Mouse (Mus musculus): ENCODE measurements around the gene Zmiz1. TPM values are rescaled to one million over a fixed set of nuclear protein-coding genes. Genes with fewer than 3 reads are reported as not detected.

Zmiz1 gene
- polyA plus RNA-seq, 1 experiment from 2014 or later, result 12.4 TPM

DNA sequence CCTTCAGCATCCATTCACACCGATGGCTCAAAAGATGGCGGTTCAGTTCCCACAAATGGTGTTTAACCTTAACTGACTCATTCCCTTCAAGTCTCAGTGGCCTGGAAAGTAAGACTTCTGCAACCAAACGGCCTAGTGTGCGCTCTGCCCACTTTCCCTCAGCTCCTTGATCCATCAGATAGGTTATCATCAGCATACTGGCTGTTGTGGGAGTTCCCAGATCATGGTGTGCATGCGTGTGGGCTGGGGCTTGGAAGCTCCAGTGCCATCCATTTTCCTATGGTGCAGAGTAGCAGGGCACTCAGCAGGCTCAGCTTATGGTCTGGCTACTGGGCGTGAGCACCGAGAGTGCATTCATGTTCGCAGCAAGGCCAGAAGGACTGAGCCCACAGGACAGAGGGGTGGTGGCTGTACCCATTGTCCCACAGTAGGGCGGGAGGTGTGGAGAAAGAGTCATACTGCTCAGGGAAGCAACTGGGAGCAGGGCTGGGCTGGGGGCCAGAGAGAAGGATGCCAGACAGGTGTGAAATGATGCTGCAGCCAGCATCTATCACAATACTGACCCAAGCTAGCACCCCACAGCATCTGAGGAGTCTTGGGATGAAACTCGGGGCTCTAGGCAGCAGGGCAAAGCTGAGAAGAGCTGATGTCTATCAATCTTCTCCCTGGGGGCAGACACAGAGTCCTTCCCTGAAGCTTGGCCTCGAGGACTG is 33.7 kb downstream of the Zmiz1 start:
- WGBS, result 81% methylated on average over 11 of the region's 11 CpGs
- H3K4me3 ChIP-seq (ENCODE audit: low read depth, low read length), result no peak overlapping the region
- no peak overlapping the region for H3K9ac ChIP-seq (ENCODE audit: low read depth, low read length)
- H3K27me3 ChIP-seq (replicated peaks; ENCODE audit: control insufficient read depth, insufficient read depth, low read length), result no peaks in the 10 kb centered on the region
- peaks cover 40% of the 10 kb centered on the region for H3K4me1 ChIP-seq (replicated peaks; ENCODE audit: control insufficient read depth, insufficient read depth, low read length)
- H3K36me3 ChIP-seq (ENCODE audit: control insufficient read depth, insufficient read depth), result no peaks in the 10 kb centered on the region
- H3K9me3 ChIP-seq (ENCODE audit: control insufficient read depth), result no peaks in the 10 kb centered on the region
- H3K27ac ChIP-seq (ENCODE audit: low read depth, low read length), result no peak overlapping the region
- no peak for TF ChIP-seq CTCF (IDR thresholded peaks at IDR 0.05; ENCODE audit: low read depth)
- no peak for ATAC-seq
- no peak overlapping the region for H3K4me2 ChIP-seq (replicated peaks; ENCODE audit: low read depth)

DNA sequence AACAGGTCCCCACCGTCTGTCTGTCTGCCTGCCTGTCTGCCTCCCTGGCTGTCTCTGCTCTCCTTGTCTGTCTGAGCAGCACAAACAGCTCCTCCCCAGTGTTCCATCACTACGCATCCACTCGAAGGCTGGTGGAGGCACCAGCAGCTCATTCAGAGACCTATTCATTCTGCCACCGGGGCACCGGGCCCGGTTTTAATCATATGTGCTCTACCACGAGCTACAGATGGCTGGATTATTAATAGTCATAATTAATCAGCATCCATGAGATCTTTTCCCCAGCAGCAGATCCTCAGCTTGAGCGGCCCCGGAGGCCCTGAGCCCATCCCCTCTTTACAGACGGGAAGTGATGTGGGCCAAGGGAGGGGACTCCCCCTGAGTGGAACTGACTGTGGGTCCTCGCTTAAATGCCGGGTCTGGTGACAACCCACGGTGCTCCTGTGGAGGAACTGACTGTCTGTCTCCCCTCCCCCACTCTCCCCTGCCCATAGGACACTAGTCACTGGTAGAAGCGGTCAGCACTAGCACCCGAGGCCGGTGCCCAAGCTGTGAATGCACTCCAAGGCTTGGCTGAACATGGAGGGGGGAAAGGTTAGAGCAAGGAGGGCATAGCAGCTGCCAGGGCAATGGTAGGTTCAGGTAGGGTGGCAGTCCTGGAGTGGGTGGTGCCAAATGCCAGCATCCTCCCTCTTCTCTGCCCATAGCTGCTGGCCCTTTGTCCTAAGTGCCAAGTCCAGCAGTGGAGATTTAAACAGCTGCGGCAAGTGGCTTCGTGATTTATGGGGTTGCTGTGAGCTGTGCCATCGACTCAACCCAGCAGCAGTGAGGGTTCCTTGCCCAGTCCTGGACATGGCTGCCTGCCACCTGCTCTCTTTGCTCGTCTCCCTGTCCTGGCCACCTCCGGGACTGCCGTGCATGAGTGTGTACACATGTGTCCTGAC is 34.6 kb downstream of the Zmiz1 start:
- Histone ChIP-seq H3K4me3 (ENCODE audit: low read depth, low read length) (no peak overlapping the region), H3K9ac (ENCODE audit: low read depth, low read length) (no peak overlapping the region), H3K27me3 (replicated peaks; ENCODE audit: control insufficient read depth, insufficient read depth, low read length) (no peaks in the 10 kb centered on the region), H3K27ac (ENCODE audit: low read depth, low read length) (no peak overlapping the region), H3K4me1 (replicated peaks; ENCODE audit: control insufficient read depth, insufficient read depth, low read length) (peaks cover 36% of the 10 kb centered on the region), H3K4me2 (replicated peaks; ENCODE audit: low read depth) (no peak overlapping the region), H3K36me3 (ENCODE audit: control insufficient read depth, insufficient read depth) (no peaks in the 10 kb centered on the region), H3K9me3 (ENCODE audit: control insufficient read depth) (no peaks in the 10 kb centered on the region)
- no peak for ATAC-seq
- no peak for TF ChIP-seq CTCF (IDR thresholded peaks at IDR 0.05; ENCODE audit: low read depth)
- 58% methylated on average over 22 of the region's 22 CpGs for WGBS

DNA sequence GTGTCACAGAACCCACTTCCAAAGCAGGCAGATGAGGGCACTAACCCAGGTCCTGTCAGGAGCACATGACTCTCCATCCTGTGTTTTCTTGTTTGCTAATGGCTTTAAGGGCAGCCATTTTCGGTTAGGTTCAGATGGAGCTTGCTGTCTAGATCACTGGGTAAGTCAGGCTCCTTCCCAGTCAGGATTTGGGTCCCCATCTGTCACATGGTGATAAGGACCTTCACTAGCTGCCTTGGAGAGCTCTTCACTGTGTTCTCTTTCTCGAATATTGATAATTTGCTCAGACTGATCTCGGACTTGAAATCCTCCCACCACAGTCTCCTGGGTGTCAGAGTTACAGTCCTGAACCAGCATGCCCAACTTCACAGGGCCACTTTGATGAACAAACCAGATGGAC is 35.8 kb downstream of the Zmiz1 start:
- no peak for ATAC-seq
- TF ChIP-seq CTCF (IDR thresholded peaks at IDR 0.05; ENCODE audit: low read depth), result no peak
- Histone ChIP-seq H3K27ac (ENCODE audit: low read depth, low read length) (no peak overlapping the region), H3K4me1 (replicated peaks; ENCODE audit: control insufficient read depth, insufficient read depth, low read length) (peaks cover 33% of the 10 kb centered on the region), H3K36me3 (ENCODE audit: control insufficient read depth, insufficient read depth) (no peaks in the 10 kb centered on the region; the same call in 1 of the 2 replicates), H3K4me3 (ENCODE audit: low read depth, low read length) (no peak overlapping the region), H3K4me2 (replicated peaks; ENCODE audit: low read depth) (no peak overlapping the region), H3K9ac (ENCODE audit: low read depth, low read length) (no peak overlapping the region), H3K27me3 (replicated peaks; ENCODE audit: control insufficient read depth, insufficient read depth, low read length) (no peaks in the 10 kb centered on the region), H3K9me3 (ENCODE audit: control insufficient read depth) (no peaks in the 10 kb centered on the region)
- WGBS, result 61% methylated on average over 3 of the region's 3 CpGs

DNA sequence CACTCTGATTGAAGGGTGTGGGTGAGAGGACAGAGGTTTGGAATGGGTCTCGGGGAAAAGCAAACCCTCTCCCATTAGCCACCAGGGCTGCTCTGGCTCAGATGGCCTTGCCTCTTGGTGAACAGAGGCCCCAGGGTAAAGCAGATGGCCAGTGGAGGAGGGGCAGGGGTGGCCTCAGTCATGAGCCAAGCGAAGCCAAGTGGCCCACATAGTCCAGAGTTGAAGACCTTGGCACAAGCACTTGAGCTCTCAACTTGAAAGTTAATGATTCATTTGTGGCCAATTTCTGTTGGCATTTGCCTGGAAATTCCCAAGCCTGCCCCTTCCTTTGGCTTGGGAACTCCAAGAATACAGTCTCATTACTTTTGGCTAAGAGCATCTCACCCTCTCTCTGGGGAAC is 37.1 kb downstream of the Zmiz1 start:
- H3K9ac ChIP-seq (ENCODE audit: low read depth, low read length), result no peak overlapping the region
- H3K9me3 ChIP-seq (ENCODE audit: control insufficient read depth), result no peaks in the 10 kb centered on the region
- 0 out of 2 replicates have a peak overlapping the region, but pooled peaks have one; percentile 1 for H3K4me2 ChIP-seq (replicated peaks; ENCODE audit: low read depth)
- ATAC-seq, result no peak
- no peaks in the 10 kb centered on the region for H3K27me3 ChIP-seq (replicated peaks; ENCODE audit: control insufficient read depth, insufficient read depth, low read length)
- H3K27ac ChIP-seq (ENCODE audit: low read depth, low read length), result no peak overlapping the region
- H3K36me3 ChIP-seq (ENCODE audit: control insufficient read depth, insufficient read depth), result no peaks in the 10 kb centered on the region; the same call in 1 of the 2 replicates
- H3K4me3 ChIP-seq (ENCODE audit: low read depth, low read length), result no peak overlapping the region
- 59% methylated on average over 2 of the region's 2 CpGs for WGBS
- no peak for TF ChIP-seq CTCF (IDR thresholded peaks at IDR 0.05; ENCODE audit: low read depth)
- H3K4me1 ChIP-seq (replicated peaks; ENCODE audit: control insufficient read depth, insufficient read depth, low read length), result peaks cover 32% of the 10 kb centered on the region

DNA sequence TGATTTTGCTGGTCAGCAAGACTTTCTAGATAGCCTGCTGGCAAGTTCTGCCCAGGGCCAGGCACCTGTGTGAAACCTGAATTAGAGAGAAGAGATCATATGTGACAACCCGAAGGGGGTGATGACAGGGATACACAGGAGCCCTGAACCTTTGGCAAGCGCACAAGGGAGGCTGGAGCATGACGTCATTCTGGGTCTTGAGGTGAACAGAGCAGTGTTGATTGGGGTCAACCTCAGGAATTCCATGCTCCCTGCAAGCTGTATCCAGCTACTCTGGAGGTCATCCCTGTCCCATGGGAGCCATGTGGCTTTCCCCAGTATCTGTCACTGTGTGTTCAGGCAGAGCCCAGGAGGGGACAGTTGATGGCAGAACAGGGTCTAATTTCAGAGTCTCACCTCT is 38.0 kb downstream of the Zmiz1 start:
- Histone ChIP-seq H3K9me3 (ENCODE audit: control insufficient read depth) (no peaks in the 10 kb centered on the region), H3K4me2 (replicated peaks; ENCODE audit: low read depth) (no peak overlapping the region), H3K9ac (ENCODE audit: low read depth, low read length) (no peak overlapping the region), H3K4me3 (ENCODE audit: low read depth, low read length) (no peak overlapping the region), H3K36me3 (ENCODE audit: control insufficient read depth, insufficient read depth) (no peaks in the 10 kb centered on the region; the same call in 1 of the 2 replicates), H3K27ac (ENCODE audit: low read depth, low read length) (no peak overlapping the region), H3K27me3 (replicated peaks; ENCODE audit: control insufficient read depth, insufficient read depth, low read length) (no peaks in the 10 kb centered on the region), H3K4me1 (replicated peaks; ENCODE audit: control insufficient read depth, insufficient read depth, low read length) (peaks cover 25% of the 10 kb centered on the region)
- ATAC-seq, result no peak
- 70% methylated on average over 3 of the region's 3 CpGs for WGBS
- no peak for TF ChIP-seq CTCF (IDR thresholded peaks at IDR 0.05; ENCODE audit: low read depth)

DNA sequence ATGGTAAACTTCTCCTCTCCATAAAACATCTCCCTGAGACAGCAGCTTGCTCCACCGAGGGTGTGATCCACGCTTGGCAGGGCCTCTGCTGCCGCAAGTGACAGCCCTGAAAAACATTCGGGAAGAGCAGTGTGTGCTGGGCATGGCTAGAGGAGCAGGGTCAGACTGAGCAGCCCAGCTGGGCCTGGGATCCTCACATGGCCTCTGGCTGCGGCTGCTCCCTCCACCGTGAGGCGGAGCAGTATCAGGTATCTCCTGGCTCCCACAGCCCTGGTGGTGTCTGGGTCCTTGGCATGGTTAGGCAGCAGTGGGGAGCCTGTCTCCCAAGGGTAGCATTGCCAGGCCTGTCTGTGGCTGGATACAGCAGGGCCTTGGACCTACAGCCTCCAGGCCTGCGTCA is 38.6 kb downstream of the Zmiz1 start:
- H3K27me3 ChIP-seq (replicated peaks; ENCODE audit: control insufficient read depth, insufficient read depth, low read length), result no peaks in the 10 kb centered on the region
- ATAC-seq, result no peak
- 50% methylated on average over 8 of the region's 8 CpGs for WGBS
- no peak overlapping the region for H3K4me3 ChIP-seq (ENCODE audit: low read depth, low read length)
- peaks cover 19% of the 10 kb centered on the region for H3K4me1 ChIP-seq (replicated peaks; ENCODE audit: control insufficient read depth, insufficient read depth, low read length)
- 0 out of 2 replicates have a peak, but pooled peaks have one; percentile 13 for TF ChIP-seq CTCF (IDR thresholded peaks at IDR 0.05; ENCODE audit: low read depth)
- H3K9me3 ChIP-seq (ENCODE audit: control insufficient read depth), result no peaks in the 10 kb centered on the region
- no peaks in the 10 kb centered on the region; the same call in 1 of the 2 replicates for H3K36me3 ChIP-seq (ENCODE audit: control insufficient read depth, insufficient read depth)
- H3K9ac ChIP-seq (ENCODE audit: low read depth, low read length), result no peak overlapping the region
- H3K27ac ChIP-seq (ENCODE audit: low read depth, low read length), result no peak overlapping the region
- H3K4me2 ChIP-seq (replicated peaks; ENCODE audit: low read depth), result no peak overlapping the region

Measured in intestine, postnatal 0 days (tissue).